Mouse (Mus musculus) CH12.LX (cell line): ENCODE measurements at regions not wholly inside any gene's neighbourhood (a gene's known extent, or its start where the extent isn't known, plus 50 kb on each side); places are given as distances from the start of the nearest gene placed in this dataset.

Source experiments
- DNase-seq: peaks from one replicate; pipeline ENCODE4 v3.0.0-alpha.2; 2013; ENCODE audit errors: extremely low read depth
- H3K27ac ChIP-seq: 2 replicates; pipeline ENCODE4 v1.5.1; 2012; ENCODE audit warnings: low read depth, mild to moderate bottlenecking, control low read depth, moderate library complexity; ENCODE audit not compliant: insufficient read depth
- H3K27me3 ChIP-seq: replicated peaks from 2 replicates; pipeline ENCODE3; 2012; ENCODE audit warnings: inconsistent platforms
- H3K36me3 ChIP-seq, 2 experiments: replicated peaks in 1 of 2; 2 replicates each; pipeline versions ENCODE3 to v1.6.1; 2012; ENCODE audit warnings: inconsistent platforms in 1 of 2, low read length in 1 of 2, mild to moderate bottlenecking in 1 of 2, mixed read lengths in 1 of 2, moderate library complexity in 1 of 2; ENCODE audit not compliant: control insufficient read depth in 1 of 2, insufficient read depth in 1 of 2
- H3K4me1 ChIP-seq, 2 experiments: 2 replicates each; pipeline ENCODE4 v1.6.1; 2012; ENCODE audit warnings: inconsistent platforms in 1 of 2, moderate library complexity in 1 of 2; ENCODE audit not compliant: insufficient read depth in 2 of 2, control insufficient read depth in 1 of 2
- H3K4me2 ChIP-seq: 2 replicates; pipeline ENCODE4 v1.6.1; 2012; ENCODE audit warnings: low read depth, mild to moderate bottlenecking, control low read depth; ENCODE audit not compliant: poor library complexity, insufficient read depth, severe bottlenecking
- H3K4me3 ChIP-seq, 3 experiments: fragments of 150-350 bp in 1 of 3; sonication (generic) in 1 of 3; replicated peaks in 1 of 3; 2 replicates each; pipeline versions ENCODE3 to v1.5.1; 2011 to 2012; ENCODE audit warnings: low read depth in 2 of 3, low read length in 2 of 3, mild to moderate bottlenecking in 2 of 3, moderate library complexity in 2 of 3, control low read depth in 1 of 3, improper control_type of control experiment in 1 of 3, inconsistent platforms in 1 of 3, mixed read lengths in 1 of 3; ENCODE audit not compliant: poor library complexity in 1 of 3
- H3K79me2 ChIP-seq: replicated peaks from 2 replicates; pipeline ENCODE4 v1.6.1; 2012; ENCODE audit warnings: mild to moderate bottlenecking, moderate library complexity; ENCODE audit not compliant: control insufficient read depth, poor library complexity, insufficient read depth, severe bottlenecking; ENCODE audit errors: extremely low read depth
- H3K9ac ChIP-seq: 2 replicates; pipeline ENCODE4 v1.6.1; 2012; ENCODE audit warnings: low read depth, mild to moderate bottlenecking, control low read depth, moderate library complexity; ENCODE audit not compliant: insufficient read depth
- H3K9me3 ChIP-seq: replicated peaks from 2 replicates; pipeline ENCODE3; 2012; ENCODE audit warnings: low read length, inconsistent platforms, mixed read lengths
- ELF1 ChIP-seq: IDR thresholded peaks from 2 replicates; pipeline ENCODE4 v1.6.1; 2014; ENCODE audit warnings: low read depth, mild to moderate bottlenecking, inconsistent platforms, low read length, improper control_type of control experiment
- JUN ChIP-seq: IDR thresholded peaks from 2 replicates; pipeline ENCODE4 v1.6.1; 2011; ENCODE audit warnings: low read depth, mild to moderate bottlenecking, low read length, improper control_type of control experiment, moderate library complexity; ENCODE audit not compliant: insufficient read depth
- USF2 ChIP-seq: conservative IDR thresholded peaks from 2 replicates; pipeline ENCODE4 v1.6.1; 2011; ENCODE audit warnings: low read depth, low read length, improper control_type of control experiment
- ZKSCAN1 ChIP-seq: IDR thresholded peaks from 2 replicates; pipeline ENCODE4 v1.6.1; 2012; ENCODE audit warnings: low read depth, inconsistent platforms, low read length, improper control_type of control experiment, borderline replicate concordance
- ZMIZ1 ChIP-seq: IDR thresholded peaks from 2 replicates; pipeline ENCODE4 v1.6.1; 2012; ENCODE audit warnings: low read depth, mild to moderate bottlenecking, inconsistent platforms, low read length, improper control_type of control experiment
- dilution Hi-C: fragments of 300-500 bp; cut with MboI; formaldehyde crosslinking; loops from 2 replicates; pipeline ENCODE4 v1.14.3; 2020; ENCODE audit warnings: low sequenced_read_pairs; ENCODE audit not compliant: extremely low pct_unique_long_range_greater_than_20kb, extremely low pct_ligation_motif_present
- in situ Hi-C: fragments of 300-500 bp; cut with MboI; formaldehyde crosslinking; loops from 3 replicates; pipeline ENCODE4 v1.14.3; 2019; ENCODE audit warnings: low sequenced_read_pairs, low pct_ligation_motif_present, low pct_unique_long_range_greater_than_20kb, mixed read lengths

GRCm38 (mm10) chr13:15398677-15399076, 64.4 kb upstream of the Gli3 start:
- TF ChIP-seq USF2 (no peak), ZKSCAN1 (no peak), JUN (no peak), ELF1 (no peak), ZMIZ1 (no peak)
- dilution Hi-C loops: no loop called here

More at GRCm38 (mm10) chr13:15398677-15399076, 64.4 kb upstream of the Gli3 start:
- DNase-seq: no peak
- Histone ChIP-seq H3K27ac (no peak overlapping the region), H3K27me3 (no peaks in the 10 kb centered on the region), H3K9ac (no peak overlapping the region), H3K4me3 (no peak overlapping the region), H3K79me2 (no peaks in the 10 kb centered on the region), H3K4me2 (no peak overlapping the region), H3K4me1 (no peaks in the 10 kb centered on the region), H3K36me3 (no peaks in the 10 kb centered on the region), H3K9me3 (no peaks in the 10 kb centered on the region)
- in situ Hi-C loops: no loop called here
